Mouse (Mus musculus) myocyte (in vitro differentiated cells): ENCODE results near the gene Unc45a.

ENCODE experiments used
- MAX ChIP-seq: IDR thresholded peaks from one replicate; pipeline ENCODE4 v1.6.1; 2011; ENCODE audit warnings: low read depth, mild to moderate bottlenecking, control low read depth
- MYOG ChIP-seq, 3 experiments: IDR thresholded peaks; one replicate each; pipeline ENCODE4 v1.6.1; 2011; ENCODE audit warnings: control low read depth in 2 of 3, low read depth in 2 of 3, mild to moderate bottlenecking in 2 of 3; ENCODE audit not compliant: insufficient read length in 2 of 3, control insufficient read depth in 1 of 3, insufficient read depth in 1 of 3
- TCF3 ChIP-seq: IDR thresholded peaks from one replicate; pipeline ENCODE4 v1.6.1; 2011; ENCODE audit warnings: low read depth, control low read depth; ENCODE audit not compliant: insufficient read length

- TF ChIP-seq MYOG (IDR thresholded peaks at IDR 0.05; ENCODE audit: control insufficient read depth in 1 of 3, insufficient read depth in 1 of 3, insufficient read length in 2 of 3, low read depth in 2 of 3) = peak in 1 of 3 experiments; percentile 28
- TF ChIP-seq TCF3 = no peak
- TF ChIP-seq MAX = no peak
These were observed 29.8 kb upstream of the Unc45a start for GRCm38 (mm10) chr7:80370649-80371040.
